Mouse (Mus musculus): ENCODE results near the gene Zfp455.
"Not testable (repeated sequence)": the region's sequence is repeated elsewhere in the genome, so short reads cannot be mapped to it uniquely, and the experiment has no call there.

Gene Zfp455

GRCm38 (mm10) chr13:67194340-67194894, at the start of gene Zfp455:
Gene Zfp455 (plus strand): TSS chr13:67194506.
- peak; percentile 11 to 51 for DNase-seq (ENCODE audit: low spot score in 2 of 2)

- not testable (repeated sequence) for DNase-seq (ENCODE audit: low spot score in 2 of 2)
These were observed 28.2 kb upstream of the Zfp455 start for GRCm38 (mm10) chr13:67166122-67166521.

- DNase-seq (ENCODE audit: low spot score in 2 of 2) = peak; percentile 44 to 68
These were observed 21.1 kb upstream of the Zfp455 start, which contains the start of gene Rsl1 for GRCm38 (mm10) chr13:67172991-67173722. Gene Rsl1 (plus strand): TSS chr13:67173182.

GRCm38 (mm10) chr13:67173723-67174055, 20.6 kb upstream of the Zfp455 start:
- no peak for DNase-seq (ENCODE audit: low spot score in 2 of 2)

GRCm38 (mm10) chr13:67201656-67202055, 7.3 kb downstream of the Zfp455 start:
- no peak for DNase-seq (ENCODE audit: low spot score in 2 of 2)

GRCm38 (mm10) chr13:67214015-67214607, 19.8 kb downstream of the Zfp455 start:
- no peak for DNase-seq (ENCODE audit: low spot score in 2 of 2)

All from frontal cortex, postnatal 10 days (tissue).